Mouse (Mus musculus): ENCODE data around the gene Naip2.

- TF ChIP-seq TCF12 (IDR thresholded peaks at IDR 0.05; ENCODE audit: low read depth, low read length), result no peak
- no peak for TF ChIP-seq EP300 (IDR thresholded peaks at IDR 0.05; ENCODE audit: low read length)
- TF ChIP-seq USF1 (IDR thresholded peaks at IDR 0.05; ENCODE audit: low read depth, low read length), result no peak
- no peak for TF ChIP-seq CTCF (conservative IDR thresholded peaks at IDR 0.05 in 1 of 2, IDR thresholded peaks at IDR 0.05 in 1 of 2; ENCODE audit: low read depth in 2 of 2, low read length in 2 of 2)
- no peak for TF ChIP-seq ZMIZ1 (IDR thresholded peaks at IDR 0.05; ENCODE audit: low read depth, low read length)
- no peak for TF ChIP-seq ZKSCAN1 (IDR thresholded peaks at IDR 0.05; ENCODE audit: borderline replicate concordance, low read depth, low read length)
- TF ChIP-seq POLR2A (IDR thresholded peaks at IDR 0.05; ENCODE audit: low read depth, low read length), result no peak
- no peak for TF ChIP-seq E2F4 (IDR thresholded peaks at IDR 0.05; ENCODE audit: insufficient replicate concordance, low read depth, low read length)
- TF ChIP-seq POLR2AphosphoS2 (IDR thresholded peaks at IDR 0.05; ENCODE audit: low read depth, low read length), result no peak
Measured at GRCm38 (mm10) chr13:100156624-100157023, 45.3 kb downstream of the Naip2 start.

Data from CH12.LX (cell line).